Mouse (Mus musculus) cerebellum, postnatal 36 days (tissue): Measurements from ENCODE around the gene Pam16.
"Not testable (repeated sequence)": the region's sequence is repeated elsewhere in the genome, so short reads cannot be mapped to it uniquely, and the experiment has no call there.

ENCODE experiments used
- DNase-seq, 2 experiments: peaks; one replicate each; pipeline ENCODE4 v3.0.0; 2021 to 2022; ENCODE audit warnings: mixed read lengths in 2 of 2

The Pam16 gene

DNA sequence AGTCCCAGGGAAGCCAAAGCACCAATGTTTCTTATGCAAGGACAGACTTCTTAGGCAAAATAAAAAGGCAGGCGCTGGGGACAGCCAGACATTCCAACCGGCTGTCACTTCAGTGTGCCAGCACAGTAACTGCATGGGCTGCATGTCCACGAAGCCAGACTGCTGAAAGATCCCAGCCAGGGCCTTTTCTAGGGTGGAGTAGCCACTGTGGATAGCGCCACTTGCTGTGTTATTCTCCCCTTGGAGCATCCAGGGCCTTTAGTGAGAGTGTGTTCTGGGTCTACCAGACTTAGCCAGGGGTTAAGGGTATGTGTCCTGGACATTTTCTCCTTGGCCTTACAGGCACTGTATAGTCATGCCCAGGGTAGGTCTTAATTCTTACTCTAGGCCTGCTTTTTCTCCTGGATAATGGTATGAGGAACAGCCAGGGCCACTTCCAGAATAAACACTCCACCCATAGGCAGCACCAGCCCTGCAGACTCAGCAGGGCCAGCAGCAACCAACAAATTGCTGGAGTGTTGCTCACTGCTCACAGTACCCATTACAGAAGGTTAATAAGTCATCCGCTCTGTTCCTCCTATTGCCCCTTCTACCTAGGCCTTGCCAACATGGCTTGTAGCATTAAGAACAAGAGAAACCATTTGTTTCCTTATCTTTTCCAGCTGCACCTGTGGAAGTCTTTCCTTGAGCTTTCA, 37.1 kb downstream of the Pam16 start:
- no peak for DNase-seq

DNA sequence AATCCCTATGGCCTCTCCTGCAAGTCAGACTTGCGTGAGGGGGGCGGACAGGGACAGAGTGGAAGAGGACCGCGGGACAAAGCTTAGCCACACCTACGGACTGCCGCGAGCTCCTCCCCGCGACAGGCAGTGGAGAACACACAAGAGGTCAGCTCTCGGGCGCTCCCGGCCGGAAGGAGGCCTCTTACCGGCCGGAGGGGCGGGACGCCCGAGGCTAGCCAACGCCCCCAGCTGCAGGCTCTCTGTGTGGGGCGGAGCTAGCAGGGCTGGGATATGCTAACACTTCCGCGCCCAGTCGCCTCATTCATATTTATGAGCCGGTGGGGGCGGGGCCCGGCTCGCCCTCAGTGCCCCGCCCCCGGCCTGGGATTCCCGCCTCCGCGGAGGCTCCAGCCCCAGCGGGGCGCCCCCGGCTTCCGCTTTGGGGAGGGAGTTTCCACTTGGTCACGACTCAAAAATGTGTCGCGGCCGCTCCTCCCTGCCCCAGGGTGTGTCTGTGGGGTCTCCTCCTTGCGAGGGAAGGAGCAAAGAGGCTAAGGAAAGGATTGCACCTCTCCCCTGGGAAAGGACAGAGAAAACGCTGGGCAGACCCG, 38.2 kb downstream of the Pam16 start:
- peak; percentile 85 to 90 for DNase-seq

DNA sequence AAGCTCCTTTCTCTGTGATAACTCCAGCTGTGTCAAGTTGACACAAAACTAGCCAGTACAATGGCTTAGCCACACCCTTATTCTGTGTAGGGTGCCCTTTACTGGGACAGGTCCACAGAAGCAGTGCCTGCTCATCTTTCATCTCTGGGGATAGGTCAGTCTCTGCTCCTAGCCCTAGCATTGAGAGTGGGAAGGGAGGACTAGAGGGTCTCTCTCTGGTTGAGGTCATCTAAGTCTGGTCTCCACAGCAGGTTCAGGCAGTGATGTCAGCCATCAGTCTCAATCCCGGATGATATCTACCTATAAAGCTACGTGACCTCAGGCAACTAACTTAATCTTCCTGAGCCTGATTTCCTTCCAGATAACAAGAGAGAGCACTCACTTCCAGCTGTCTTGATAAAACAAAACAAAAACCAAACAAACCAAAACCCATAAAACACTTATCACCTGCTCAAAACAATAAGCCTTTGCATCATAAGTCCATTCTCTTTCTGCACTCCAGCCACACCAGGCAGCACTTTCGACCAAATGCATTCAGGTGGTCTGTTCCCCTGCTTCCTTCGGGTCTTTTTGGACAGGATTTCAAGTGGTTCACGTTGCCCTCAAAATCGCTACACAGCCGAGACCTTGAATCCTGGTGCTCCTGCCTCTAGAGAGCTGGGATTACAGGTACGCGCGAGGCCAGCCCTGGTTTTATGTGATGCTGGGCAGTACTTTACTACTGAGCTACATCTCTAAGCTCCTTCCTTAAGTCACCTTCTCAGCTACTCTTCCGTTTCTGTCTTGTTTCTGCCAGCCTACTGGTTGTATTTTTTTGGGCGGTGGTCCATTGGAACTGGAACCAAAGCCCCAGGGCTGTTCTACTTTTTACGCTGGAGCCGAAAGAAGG, 38.9 kb downstream of the Pam16 start:
- no peak for DNase-seq

DNA sequence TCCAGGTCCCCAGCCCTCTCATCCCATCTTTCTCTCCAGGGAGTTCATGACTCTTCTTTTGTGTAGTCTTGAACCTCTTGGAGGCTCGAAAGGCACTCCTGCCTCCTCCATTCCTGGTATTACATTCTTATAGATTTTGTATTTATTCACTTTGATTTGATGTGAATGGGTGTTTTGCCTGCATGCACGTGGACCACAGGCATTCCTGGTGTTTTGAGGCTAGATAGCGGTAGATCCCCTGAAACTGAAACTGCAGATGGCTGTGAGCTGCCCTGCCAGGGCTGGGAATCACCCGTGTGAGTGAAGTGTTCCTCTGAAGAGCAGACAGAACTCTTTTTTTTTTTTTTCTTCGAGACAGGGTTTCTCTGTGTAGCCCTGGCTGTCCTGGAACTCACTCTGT, 40.4 kb downstream of the Pam16 start:
- no peak for DNase-seq

DNA sequence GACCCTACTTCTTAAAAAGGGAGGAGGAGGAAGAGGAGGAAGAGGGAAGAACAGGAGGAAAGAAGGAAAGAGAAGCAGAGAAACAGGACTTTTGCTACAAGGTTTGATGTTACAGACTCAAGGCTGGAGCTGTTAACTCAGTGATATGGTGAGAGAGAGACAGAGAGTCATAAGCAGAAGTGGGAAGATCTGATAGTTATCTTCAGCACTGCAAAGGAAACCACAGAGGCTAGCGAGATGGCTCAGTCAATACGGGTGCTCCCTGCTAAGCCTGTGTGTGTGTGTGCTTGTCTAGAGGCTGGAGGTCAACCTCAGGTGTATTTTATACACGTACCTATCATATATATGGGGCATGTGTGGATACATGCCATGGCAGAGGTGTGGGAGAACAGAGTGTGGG, 41.0 kb downstream of the Pam16 start:
- DNase-seq = no peak

DNA sequence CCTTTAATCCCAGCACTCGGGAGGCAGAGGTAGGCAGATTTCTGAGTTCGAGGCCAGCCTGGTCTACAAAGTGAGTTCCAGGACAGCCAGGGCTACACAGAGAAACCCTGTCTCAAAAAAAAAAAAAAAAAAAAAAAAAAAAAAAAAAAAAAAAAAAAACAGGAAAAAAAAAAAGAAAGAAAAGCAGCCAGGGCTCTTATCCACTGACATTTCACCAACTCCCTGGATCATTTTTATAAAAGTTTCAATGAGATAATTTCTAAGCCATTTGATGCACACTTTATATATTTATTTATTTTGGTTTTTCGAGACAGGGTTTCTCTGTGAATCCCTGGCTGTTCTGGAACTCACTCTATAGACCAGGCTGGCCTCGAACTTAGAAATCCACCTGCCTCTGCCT, 43.6 kb downstream of the Pam16 start:
- not testable (repeated sequence) for DNase-seq

DNA sequence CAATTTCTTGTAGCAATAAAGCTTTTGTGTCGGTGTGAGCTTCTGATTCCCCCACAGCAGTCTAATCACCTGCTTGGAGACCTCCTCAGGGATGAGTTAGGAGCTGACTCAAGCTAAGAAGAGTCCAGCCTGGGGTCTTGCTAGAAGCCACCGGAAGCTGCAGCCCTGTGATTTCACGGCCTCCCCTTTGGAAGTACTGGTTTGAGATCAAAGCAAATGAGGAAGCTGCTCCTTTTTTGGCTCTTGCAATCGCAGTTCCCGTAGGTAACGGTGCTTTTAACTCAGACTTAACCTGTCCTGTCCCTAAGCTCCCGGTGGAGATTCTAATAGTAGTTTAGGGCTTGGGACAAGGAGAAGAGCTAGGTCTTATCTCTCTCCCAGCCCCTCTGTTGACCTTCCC, 46.2 kb downstream of the Pam16 start:
- DNase-seq = no peak

DNA sequence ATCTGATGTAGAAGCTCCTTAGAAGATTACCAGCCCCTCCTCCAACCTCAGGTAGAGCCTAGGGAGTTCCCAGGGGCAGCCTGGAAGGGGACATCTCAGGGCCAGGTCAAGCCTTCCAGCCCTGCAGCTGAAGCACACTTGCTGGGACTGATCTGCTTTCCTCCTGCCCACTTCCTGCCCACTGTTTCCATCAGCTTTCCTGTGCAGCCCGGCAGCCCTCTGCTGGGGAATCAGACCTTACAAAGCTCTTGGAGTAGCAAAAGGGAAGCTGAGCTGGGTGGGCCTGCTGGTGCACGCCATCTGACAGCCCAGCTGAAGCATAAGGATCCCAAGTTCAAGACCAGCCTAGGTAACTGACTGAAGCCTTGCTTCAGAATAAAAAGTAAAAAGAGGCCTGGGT, 47.9 kb downstream of the Pam16 start:
- no peak for DNase-seq

DNA sequence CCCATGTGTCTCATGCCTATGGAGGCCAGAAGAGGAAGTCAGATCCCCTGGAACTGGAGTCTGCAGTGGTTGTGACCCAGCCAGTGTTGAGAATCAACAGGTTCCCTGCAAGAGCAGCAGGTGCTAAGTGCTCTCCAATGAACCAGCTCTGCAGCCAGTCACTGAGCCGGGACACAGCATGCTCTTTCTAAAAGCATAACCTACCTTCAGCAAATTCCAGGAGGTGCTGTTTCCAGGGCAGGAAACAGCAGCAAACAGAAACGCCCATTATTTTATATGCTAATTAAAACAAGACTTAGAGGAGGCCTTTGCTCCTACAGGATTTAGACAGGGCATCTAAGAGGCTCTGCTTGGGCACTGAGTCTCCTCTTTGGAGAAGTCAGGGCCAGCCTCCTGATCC, 48.8 kb downstream of the Pam16 start:
- no peak for DNase-seq

DNA sequence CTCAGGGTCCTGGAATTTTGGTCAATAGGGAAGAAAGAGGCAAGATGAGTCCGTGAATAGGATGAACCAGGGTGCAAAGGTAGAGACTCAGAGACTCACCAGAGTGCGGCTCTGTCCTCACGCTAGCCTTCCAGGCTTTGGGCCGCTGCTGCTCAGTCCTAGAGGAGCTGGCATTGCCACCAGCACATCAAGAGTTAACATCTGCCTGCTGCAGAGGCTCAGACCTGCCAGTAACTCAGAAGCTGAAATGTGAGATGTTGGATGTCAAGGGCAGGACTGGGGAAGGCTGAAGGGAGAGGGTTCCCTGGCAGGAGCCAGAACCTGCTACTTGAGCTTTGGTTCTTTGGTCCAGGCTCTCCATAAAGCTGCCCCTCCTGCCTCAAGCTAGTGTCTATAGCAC, 54.1 kb downstream of the Pam16 start:
- no peak for DNase-seq

DNA sequence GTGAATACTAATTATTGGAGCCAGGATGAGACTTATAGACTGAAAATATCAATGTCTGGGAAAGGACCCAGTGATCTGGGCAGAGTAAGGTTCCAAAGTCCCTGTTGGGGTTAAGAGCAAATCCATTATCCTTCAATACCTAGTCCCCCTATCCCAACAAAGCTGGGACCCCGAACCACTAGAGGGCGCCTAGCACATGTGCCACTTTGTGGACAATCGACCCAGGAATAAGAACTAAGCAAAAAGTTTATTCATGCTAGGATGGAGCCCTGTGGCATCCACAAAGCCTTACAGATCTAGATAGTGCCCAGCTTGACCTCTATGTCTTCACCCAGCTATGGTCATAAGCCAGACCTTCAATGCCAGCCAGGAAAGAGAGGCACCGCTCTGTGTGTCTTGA, 56.9 kb downstream of the Pam16 start:
- peak; percentile 77 for DNase-seq
